Mouse (Mus musculus) frontal cortex, adult (tissue): ENCODE measurements at regions not wholly inside any gene's neighbourhood (a gene's known extent, or its start where the extent isn't known, plus 50 kb on each side); places are given as distances from the start of the nearest gene placed in this dataset.

Experiments used
- ATAC-seq: cut with Nextera tagmentation; 2 replicates; pipeline ENCODE4 v1.9.2; 2017; ENCODE audit warnings: mild to moderate bottlenecking, moderate library complexity, mixed read lengths; ENCODE audit not compliant: low TSS enrichment

DNA sequence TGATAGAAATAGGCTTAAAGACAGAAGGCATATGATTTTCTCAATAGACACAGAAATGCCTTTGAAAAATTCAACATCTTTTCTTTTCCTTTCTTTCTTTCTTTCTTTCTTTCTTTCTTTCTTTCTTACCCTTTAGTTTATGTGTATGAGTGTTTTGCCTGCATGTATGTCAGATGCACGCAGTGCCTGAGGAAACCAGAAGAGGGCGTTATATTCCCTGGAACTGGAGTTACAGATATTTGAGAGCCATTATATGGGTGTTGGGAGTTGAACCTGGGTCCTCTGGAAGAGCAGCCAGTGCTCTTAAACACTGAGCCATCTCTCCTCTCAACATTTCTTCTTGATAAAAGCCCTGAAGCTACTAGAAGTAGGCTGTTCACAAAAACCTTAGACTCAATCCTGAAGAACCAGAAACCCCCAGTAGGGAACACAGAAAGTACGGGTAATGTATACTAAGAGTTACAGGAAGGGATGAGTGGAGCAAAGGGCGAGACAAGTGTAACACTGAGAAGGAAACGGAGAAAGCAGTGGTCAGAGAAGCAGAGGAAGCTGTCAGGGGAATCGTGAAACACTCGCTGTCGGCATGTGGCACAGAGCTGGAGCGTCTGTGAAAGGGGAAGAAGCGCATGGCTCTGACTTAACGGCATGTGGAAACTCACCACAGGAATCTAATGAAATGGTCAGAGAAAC lies 2253.4 kb downstream of the 4930444P10Rik start:
- ATAC-seq = no peak

DNA sequence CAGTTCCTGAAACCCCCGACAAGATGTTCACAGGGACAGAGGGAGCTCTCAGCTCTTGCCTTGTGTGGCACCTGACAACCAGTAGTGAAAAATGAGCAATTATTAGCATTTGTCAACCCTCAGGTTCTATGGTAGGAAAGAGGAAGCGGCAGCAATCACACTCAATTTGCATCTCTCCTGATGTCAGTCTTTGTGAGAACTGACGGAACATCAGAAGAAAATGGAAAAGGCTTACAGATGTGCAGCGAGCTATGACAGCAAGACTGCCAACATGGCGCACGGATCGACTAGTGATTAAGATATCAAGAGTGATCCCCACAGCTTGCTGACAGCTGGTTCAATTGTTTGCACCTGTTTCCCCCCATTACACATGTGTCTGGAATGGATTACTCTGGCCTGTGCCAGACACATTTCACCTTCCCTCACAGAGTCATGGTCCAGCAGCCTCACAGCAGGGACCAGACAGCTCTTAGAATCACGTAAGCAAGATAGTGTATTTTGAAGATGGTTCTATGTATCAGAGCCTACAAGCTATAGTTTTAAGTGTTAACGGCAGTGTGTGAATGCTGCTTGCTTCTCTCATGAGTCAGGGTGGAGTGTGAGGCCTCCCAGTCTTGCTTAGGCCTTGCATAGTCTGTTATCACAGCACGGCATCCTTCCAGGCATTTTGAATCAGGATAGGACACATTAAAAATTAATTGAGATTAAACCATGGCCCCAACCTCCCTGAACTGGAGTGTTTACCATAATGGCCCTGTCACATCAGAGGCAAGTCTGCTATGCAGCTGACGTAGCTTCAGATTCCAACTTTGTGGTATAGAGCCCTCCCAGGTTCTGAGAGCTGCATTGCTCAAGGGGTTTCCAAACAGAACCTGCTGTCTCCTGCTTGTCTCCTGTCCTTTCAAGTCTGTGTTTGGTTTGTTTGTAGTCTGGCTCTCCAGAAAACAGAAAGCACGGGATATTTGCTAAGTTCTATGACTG lies 2258.0 kb downstream of the 4930444P10Rik start:
- ATAC-seq = no peak

DNA sequence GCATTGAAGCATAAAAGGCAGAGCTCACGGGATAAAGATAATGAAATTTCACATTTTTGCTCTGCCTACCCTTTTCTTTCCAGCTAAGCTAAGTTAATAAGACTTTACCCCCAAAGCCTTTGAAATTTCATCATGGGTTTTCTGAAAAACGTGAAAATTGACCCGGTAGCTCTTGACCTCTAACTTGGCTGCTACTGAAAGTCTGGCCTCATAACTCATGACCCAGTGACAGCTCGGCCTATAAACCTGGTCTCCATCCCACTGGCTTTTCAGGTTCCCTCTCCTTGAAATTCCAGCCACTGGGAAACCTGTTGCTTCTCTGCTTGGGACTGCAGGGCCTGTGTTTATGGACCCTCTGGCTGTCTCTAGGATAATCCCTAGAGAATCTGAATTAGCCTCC lies 2285.3 kb downstream of the 4930444P10Rik start:
- no peak for ATAC-seq

DNA sequence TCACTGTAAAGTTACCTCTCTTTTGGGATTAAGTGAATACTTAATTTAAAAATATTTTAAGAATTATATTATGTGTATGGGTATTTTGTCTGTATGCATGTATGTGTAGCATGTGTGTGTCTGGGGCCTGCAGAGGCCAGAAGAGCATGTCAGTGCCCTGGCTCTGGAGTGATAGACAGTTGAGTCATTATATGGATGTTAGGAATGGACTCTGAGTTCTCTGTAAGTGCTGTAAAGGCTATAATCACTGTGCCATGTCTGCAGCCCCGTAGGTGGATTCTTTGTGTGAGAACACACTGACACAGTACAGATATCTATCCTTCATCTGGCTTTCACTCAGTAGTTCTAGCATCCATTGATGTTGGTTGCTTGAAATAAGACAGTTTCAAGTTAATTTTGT lies 2292.7 kb downstream of the 4930444P10Rik start:
- no peak for ATAC-seq

DNA sequence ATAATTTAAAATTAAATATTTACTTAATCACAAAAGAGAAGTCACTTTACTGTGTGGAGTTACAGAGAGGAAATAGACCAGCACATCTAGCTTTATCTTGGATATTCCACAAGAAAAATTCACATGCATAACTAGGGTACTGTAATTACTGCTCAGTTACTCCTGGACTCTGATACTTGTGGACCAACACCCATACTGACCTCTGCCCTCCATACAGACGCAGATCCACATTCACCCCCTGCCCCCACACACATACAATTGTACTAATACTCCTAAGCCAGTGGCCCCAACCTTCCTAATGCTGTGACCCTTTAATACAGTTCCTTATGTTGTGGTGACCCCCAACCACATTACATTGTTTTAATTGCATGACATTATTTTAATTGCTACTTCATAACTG lies 2294.3 kb downstream of the 4930444P10Rik start:
- no peak for ATAC-seq

DNA sequence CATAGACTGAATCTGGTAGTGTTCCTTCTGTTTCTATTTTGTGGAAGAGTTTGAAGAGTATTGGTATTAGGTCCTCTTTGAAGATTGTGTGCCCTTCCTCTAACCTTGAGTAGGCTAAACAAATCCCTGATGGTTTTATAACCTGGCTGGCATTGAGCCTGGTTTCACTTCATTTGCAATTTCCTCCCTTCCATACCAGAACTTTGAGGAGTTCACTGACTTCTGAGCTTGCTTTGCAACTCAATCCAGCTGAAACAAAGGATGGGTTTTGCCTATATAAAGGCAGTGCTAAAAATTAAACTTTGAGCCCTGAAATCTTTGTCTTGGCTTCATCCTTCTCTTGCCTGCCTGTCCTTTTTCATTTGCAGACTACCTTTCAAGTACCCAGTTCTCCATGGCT lies 2297.9 kb downstream of the 4930444P10Rik start:
- no peak for ATAC-seq

DNA sequence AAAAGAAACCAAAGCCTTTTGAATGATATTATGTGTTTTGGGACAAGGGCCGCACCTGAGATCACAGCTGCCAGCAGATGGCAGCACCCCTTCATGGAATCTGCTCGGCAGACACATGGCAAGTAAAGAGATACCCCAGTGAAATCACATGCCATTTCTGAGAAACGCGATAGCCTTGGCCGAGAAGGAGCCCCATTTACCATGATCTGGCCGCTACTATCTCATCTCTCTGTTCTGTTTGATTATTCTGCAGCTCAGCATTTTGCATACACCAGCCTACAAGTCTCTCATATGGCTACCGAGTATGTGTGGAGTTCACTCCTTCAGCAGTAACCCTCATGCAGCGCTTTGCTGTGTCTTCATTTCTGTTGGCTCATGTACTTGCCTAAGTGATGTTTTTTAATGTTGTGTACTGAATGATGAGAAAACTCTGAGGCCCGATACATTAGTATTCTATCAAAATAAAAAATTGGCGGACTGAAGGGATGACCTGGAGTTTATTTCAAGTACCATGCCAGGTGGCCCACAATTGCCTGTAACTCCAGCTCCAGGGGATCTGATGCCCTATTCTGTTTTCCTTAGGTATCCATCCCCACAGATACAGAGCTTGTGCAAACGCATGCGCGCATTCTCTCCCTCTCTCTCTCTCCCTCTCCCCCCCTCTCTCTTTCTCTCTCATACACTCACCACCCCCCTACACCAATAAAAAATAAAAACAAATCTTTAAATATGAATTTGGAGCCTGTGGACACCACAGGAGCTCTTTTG lies 2303.6 kb downstream of the 4930444P10Rik start:
- peak; percentile 99 for ATAC-seq

DNA sequence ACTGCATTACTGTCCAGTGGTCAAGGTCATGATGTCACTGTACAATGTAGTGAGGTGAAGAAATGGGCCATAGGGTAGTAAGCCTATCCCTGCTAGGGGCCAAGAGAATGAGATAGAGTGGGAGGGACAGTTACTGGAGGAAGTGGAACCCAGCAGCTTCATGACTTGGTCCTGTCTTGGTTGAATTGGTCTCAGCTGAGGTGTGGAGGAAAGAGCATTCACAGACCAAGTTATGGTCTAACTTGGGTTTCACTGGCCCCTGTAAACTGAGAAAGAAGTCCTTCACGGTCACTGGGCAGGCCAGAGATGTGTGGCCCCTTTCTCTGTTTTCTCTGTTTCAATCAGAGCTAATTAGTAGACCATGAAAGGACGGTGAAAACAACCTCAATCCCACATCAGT lies 2306.1 kb downstream of the 4930444P10Rik start:
- ATAC-seq = no peak

DNA sequence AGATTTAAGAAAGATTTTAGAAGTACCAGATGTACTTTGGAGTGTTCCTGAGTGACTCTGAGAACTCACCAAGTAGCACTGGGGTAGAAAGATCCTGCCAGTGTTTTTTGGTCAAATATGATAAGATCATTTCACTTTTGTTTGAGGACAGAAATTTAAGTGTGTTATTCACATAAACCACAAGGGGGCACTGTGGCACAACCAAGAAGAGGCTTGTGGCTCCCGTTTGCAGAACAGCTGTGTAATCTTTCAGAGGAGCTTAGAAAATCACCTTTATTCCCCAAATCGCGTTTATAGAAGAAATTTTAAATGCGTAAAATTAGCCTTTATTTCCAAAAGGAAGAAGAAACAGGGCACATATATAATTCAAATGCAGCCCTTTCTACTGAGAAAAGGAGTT lies 2308.7 kb downstream of the 4930444P10Rik start:
- ATAC-seq = peak; percentile 76

DNA sequence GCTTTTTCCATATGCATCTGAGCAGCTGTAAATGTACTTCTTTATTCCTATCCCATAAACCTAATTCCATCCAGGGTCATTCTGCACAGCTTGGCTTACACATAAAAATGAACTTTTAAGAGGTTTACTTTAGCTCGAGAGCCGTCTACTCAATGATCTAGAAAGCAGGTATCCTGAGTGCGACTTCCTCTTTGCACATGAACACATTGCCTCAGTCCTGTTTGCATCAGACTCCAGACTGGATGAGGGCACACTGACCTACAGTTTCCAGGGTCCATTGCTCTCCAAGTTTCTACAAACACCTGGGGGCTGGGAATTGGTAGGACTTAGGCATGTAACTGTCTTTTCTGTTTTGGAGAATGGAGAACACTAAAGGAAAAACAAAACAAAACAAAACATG lies 2310.5 kb downstream of the 4930444P10Rik start:
- ATAC-seq = no peak

DNA sequence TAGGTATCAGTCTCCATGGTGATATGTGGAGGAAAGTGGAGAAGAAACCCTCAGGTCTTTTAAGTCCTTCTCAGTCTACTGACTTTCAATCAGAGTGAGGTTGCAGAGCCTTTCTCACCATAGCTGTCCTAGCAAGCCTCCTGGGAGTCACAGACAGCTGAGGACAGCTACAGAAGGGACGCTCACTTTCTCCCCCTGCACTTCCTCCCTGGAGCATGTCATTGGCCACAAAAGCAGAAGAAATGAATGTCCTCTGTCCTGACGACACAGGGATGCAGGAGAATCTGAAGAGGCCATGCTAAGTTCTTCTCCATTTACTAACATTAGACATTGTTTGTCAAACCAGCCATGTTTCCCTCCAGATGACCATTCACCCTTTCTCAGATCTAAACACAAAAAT lies 2321.0 kb downstream of the 4930444P10Rik start:
- no peak for ATAC-seq

DNA sequence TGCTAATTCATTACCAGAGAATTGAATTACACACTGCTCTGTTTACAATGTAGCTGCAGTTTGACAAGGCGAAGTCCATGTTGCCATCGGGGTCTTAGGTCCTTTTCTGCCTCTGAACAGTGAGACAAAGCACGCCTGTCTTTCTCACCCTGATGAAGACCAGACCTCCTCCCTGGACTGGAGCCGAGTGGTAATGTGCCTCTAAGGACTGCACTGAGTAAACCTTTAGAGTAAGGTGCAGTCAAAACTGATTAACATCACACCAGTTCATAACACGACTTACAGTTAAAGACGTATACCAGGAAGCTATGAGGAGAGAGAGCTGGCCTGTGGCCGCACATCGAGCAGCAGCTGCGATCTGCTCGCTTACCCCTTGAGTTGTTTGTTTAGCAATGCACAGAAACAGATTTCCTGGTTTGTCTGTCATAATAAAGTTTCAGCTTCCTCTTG lies 2322.1 kb downstream of the 4930444P10Rik start:
- no peak for ATAC-seq

DNA sequence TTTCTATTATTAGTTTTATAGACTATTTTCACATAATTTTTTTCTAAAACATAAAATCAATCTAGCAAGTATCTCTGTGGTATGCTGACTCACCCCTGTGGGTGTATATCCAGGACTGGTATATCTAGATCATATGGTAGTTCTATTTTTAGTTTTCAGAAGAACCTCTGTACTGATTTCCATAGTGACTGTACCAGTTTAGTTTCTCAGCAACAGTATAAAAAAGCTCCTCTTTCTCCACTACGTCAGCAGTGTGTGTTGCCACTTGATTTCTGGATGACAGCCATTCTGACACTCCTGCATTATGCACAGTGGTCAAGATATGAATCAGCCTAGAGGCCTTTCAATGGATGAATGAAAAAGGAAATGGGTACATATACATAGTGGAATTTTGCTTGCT lies 2338.6 kb downstream of the A830018L16Rik start:
- peak; percentile 97 for ATAC-seq

DNA sequence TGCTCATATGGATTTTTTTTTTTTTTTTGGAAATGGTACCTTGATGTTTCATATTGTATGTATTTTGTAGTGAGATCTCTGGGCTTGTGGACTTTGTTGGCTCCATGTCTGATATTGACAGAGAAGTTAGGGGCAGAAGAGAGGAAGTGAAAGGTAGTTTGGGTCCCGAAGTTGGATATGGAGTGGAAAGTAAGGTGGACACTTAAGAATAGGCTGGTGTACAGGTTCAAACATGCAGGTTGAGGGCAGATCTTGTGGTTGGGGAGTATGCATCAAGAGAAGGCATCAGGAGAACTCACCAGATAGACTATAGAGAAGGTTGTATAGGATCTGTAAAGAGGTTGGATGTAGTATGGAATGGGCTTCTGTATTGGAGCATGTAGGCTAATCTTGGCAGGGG lies 2337.5 kb downstream of the A830018L16Rik start:
- ATAC-seq = no peak
